Mouse (Mus musculus): Measurements from ENCODE around the gene Map7d1.

The Map7d1 gene

DNA sequence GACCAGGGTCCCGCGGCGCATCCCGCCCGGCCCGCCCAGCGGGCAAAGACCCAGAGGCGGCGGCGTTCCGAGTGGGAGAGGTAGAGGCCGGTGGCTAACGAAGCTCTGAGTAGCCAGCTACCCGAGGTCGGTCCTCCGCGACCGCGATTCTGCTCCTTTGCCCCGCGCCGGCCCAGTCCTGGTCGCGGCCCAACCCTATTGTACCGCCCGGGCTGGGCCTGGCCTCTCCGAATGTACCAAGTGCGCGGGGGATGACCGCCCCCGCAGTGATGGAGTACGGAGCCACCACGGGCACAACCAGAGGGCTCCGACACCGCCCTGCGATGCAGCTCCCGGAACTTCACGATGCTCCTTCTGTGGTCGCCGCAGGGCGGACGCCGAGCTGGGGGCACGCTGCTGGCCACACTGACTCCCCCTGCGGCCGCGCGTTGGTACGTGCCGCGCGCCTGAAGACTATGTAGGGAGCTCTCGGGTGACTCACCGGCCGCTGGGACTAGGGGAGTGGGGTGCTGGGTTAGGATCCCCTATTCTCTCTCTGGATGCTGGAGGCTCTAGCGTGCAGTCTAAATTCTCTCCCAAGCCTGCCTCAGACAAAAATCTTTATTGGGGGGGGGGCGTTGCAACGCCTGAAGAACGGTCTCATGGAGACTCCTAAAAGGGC, at the start of gene Map7d1:
Gene Map7d1 (minus strand): TSS at position 213 of the 661 bp plus-strand sequence.
- CTCF ChIA-PET: interaction anchor here (0.7 to 1.8 kb wide), 2 partner anchors 22 to 170 kb away, joined by 3 to 5 read pairs; no protein-coding TSS in a partner anchor

DNA sequence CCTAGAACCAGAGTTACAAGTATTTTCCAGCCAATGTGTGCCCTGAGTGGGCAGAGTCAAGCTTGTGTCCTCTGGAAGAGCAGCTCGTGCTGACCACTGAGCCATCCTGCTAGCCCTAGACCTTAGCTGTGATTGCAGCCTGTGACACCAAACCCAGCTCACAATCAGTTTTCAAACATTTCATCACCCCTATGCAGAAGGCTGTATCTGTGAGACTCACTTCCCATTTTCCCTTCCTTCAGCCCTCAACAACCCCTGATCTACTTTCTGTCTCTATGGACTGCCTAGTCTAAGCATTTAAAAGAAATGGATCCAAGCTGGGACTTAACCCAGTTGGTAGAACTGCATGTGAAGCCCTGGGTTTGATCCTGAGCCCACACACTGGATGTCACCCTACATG, 49.3 kb upstream of the Map7d1 start:
- CTCF ChIA-PET: no interaction called here

DNA sequence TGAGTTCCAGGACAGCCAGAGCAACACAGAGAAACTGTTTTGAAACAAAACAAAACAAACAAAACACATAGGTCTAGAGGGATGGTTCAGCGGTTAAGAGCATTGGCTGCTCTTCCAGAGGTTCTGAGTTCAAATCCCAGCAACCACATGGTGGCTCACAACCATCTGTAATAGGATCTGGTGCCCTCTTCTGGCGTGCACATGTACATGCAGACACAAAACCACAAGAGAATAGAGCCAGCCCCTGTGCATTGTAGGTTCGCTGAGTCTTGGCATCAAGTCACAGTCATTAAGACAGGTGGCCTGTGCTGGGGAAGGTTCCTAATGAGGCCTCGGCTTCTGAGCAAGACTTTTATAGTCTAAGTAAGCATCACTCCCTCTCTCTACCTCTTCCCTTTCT, 47.7 kb upstream of the Map7d1 start:
- CTCF ChIA-PET: no interaction called here

DNA sequence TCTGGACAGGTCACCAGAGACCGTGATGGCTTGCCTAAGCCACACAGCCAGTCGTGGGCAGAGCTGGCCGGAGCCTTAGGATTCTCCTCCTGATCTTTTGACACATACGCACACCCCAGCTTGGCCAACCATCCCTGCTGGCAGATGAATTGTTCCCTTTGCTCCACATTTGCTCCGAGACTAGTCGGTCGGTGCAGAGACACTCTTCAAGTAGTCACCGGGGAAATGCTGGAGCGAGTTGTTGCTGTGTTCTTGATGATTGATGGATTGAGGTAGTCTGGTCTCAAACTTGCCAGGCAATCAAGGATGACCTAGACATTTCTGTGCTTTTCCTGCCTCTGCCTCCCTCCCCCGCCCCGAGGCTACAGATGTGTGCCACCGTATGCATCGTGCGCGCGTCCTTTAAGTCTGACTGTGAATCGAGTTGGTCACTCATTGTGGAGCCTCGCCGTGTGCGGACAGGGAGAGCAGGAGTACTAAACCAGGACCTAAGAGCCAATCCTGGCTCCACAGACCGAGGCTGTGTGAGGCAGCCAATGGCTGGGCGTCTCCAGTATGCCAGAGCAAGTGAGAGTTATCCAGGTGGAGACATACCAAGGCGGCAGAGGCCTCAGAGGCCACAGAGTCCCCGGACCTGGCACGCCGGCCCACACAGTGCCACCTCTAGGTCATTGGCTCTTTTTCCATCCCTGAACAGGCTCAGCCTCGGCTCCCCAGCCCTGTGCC, 45.6 kb upstream of the Map7d1 start:
- CTCF ChIA-PET: no interaction called here

DNA sequence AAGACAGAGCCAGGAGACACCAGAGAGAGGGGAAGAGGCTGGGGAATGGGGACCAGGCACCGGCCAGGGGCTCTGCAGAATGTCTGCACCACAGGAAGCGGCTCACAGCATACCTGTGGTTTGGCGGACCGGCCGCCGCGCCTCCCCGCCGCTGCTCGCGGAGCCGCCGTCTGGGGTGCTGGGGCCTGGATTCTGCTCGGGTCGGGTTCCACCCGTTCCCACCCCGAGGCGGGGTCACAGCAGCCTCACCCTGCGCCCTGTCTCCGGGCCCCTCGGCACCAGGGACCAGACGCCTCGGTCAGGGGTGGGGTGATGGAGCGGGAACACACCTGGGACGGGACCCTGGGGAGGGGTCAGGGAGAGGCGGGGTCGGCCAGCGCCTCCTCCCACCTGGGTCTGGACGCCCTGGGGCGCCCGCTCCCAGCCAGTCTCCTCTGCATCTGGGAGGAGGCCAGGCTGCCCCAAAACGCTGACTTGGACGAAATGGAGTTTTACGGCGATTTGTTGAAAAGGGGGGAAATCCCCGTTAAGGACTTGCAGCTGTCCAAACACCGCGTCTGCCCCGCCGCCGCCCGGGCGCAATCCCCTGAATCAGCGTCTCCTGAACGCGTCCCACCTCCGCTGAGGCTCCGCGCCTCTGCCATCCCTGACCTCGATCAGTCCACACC, 44.9 kb upstream of the Map7d1 start:
- CTCF ChIA-PET: no interaction called here

DNA sequence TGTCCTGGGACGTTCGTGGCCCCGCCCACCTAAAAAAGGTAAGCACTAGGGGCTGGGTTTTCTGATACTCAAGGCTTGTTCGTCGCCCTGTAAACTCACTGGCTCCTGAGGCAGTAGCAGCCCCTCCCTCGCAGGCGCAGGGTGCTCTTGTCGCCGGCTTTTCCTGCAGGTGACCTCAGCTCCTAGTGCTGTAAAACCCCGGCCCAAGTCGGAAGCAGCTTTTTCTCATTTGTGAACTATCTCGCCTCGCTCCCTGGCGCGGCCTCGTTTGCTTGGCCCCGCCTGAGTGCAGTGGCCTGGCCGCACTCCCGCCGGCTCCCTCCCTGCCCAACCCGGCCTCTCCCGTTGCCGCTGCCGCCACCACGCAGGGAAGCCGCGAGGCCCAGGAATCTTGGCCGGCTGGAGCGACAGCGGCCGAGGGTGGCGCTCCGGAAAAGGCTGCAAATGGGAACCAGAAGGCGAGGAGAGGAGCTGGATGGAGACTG, 40.5 kb upstream of the Map7d1 start:
- CTCF ChIA-PET: no interaction called here

DNA sequence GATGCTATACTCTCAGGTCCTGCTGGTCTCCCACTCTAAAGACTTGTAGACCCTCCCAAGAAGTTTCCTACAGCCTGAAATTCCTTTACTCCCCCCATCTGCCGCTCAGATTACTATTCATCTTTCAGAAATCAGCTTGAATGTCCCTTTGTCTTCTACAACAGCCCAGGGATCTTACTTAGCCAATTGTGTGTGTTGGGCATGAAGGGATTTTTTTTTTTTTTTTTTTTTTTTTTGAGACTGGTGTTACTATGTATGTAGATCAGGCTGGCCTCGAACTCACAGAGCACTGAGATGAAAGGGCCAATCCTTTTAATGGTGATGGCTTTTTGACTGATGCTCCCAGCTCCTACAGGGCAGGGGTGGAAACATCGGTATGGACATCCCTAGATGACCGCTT, 39.8 kb upstream of the Map7d1 start:
- CTCF ChIA-PET: no interaction called here

DNA sequence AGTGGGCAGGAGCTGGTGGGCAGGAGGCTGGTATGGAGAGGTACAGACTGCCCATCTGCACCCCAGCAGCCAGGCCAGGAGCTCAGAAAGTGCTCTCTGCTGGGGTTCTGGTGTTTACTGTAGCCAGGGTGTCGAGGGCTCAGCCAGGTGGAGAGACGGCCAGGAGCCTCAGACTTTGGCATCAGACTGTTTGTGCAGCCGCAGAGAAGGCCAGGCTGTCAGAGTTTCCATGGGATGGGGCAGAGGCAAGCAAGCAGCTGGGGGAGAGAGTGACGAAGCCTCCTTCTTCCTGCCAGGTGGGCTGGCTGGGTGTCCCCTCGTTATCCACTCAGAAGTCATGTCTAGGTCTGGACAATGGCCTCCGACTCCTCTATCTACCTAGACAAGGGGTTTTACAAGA, 39.0 kb upstream of the Map7d1 start:
- CTCF ChIA-PET: no interaction called here

DNA sequence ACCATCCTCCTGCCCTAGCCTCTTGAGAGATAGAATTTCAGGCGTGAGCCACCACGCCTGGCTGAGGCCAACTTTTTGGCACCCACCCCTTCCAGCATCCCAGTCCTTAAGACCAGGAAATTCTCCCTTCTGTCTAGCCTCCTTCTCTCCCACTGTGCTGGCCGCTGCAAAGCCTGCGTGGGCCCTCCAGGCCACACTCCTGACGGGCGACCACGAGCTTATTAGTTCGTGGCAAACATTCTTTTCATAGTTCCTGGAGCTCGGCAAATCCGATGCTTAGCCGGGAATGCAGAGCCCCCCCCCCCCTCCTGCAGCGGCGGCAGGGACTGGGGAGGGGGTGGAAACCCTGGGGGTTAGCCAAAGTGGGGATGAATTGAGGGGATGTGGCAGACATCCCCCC, 35.1 kb upstream of the Map7d1 start:
- CTCF ChIA-PET: no interaction called here

DNA sequence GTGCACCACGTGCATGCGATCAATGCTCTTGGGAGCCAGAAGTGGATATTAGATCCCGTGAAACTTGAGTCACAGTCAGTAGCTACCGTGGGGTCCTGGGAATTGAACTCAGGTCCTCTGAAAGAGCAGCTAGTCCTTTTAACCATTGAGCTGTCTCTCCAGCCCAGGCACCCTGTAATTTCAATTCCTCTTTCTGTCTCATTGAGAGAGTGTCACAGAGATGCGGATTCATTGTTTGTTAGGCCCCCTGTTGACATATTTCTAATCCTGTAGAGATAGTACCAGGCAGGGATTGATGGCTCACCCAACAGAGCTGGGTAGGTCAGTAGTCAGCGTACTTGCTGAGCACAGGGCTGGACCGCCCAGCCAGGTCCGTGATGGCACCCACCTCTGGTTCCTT, 34.2 kb upstream of the Map7d1 start:
- CTCF ChIA-PET: no interaction called here

DNA sequence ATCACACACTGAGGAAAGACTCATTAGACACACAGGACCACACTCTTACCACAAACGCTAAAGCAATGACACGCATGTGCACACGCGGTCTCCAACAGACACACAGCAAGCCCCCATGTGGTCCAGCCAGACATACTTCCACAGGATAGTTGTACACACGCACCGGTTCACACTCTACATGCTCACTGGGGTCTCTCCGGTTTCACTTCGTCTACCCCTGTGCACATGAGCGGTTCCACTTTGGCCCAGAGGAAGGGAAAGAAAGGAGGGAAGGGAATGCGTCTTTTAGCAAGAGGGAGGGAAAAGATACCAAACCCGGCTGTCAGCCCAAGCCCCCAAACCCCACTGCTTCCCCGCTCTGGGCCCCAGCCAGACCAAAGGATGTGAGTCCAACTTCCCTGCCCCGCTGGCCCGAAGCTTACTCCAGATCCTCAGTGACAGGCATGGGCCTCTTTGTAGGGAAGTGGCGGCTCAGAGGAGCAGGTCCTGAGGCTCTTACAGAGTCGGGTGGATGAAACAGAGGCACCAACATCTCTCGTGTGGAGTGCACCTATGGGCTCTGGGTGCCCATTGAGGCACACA, 32.0 kb upstream of the Map7d1 start:
- CTCF ChIA-PET: interaction anchor here (0.7 kb wide), 1 partner anchor 1187 kb away, joined by 11 read pairs; no protein-coding TSS in a partner anchor

DNA sequence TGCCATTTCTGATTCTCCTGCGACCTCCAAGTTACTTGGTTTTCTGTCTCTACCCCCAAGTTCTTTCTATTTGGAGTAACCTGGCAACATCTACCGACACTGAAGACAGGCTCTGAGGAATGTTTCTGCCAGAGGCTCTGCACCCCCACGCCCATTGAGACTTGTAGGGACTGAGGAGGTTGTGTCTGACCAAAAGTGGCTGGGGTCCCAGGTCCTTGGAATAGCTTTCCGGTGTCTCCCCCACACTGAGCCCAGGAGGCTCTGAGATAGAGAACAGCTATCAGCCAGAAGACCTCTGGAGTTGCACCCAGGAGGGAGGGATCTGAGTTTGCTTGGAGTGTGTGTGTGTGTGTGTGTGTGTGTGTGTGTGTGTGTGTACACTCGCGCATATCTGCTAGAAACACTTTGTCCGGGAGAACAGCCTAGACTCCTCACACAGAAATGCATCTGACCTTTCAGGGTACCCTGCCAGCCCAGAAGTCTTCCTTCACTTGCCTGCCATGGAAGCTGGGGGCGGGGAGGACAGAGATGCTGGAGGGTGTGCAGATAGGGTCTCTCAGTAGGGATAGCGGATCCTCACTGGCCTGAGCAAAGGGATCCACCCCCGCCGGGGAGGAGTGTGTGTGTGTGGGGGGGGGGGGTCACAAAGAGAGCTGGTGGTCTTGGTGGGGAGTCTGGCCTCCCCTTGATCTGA, 31.3 kb upstream of the Map7d1 start:
- CTCF ChIA-PET: interaction anchor here (0.7 kb wide), 1 partner anchor 1186 kb away, joined by 11 read pairs; no protein-coding TSS in a partner anchor

DNA sequence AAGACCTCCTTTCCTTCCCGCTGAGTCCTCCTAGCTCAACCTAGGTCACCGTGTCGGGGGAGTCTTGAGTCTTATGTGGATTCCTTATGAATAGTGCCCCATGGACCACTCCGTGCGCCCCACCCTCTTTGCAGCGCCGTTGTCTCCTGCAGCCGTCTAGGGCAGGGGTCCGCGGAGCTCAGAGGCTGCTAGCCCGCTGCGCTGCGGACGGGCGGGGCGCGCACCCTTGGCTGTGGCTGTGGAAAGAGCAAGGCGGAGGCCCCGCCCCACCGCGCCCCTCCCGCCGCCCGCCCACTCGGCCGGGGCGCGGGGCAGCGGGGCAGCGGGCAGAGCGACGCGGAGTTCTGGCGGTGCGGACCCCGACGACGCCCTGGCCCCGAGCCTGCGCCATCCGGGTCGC, 30.3 kb upstream of the Map7d1 start, which contains the start of gene Col8a2:
Gene Col8a2 (plus strand): TSS at position 302 of the 400 bp plus-strand sequence.
- CTCF ChIA-PET: no interaction called here

DNA sequence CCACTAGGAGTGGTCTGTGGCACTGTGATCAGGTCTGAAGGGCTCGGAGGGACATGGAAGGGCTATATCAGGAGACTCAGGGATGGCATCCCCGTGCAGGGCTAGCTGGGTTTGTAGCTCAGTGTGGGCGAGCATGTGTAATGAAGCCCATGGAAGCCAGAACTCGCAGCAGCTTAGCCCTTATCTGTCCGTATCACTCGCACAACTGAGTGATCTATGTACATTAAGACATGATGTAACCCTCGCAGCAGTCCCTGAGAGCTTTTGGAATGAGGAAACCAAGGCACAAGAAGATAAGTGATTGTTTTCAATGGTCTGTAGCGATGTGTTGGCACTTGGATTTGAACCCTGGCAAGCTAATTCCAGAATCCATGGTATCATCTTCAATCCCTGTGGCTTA, 27.4 kb upstream of the Map7d1 start:
- CTCF ChIA-PET: no interaction called here

DNA sequence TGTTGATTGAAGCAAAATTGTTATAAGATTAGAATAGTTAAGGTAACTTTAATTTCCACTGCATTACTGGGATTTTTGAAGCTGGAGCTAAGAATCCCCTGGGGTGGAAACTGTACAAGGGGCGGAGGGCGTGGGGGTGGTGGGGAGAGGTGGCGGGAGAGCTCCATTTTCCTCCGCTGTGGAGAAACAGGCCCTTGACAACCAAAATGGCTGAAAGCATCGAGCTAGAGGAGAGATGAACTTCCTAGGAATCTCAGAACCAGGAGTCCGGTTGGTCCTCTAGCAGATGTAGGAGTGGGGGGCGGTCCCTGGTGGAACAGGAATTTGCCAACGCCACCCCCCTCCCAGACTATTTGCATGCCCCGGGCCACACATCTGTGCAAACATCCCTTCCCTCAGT, 25.6 kb upstream of the Map7d1 start:
- CTCF ChIA-PET: no interaction called here

DNA sequence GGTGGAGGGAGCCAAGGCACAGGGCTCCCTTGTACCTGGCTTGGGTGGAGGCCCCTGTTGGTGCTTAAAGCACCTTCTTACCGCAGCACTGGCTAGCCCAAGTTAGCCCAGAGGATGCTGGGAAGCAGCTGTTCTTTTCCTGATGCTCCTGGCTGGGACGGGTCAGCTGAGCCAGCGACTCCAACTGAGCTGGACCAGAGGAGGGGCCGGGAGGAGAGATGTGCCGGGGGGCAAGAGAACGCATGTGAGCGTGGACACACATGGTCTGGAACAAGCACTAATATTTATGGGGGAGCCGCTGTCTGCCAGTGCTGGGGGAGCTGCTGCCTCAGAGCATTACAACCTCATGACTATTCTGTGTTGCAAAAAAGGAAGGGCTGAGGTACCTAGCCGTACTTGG, 22.8 kb upstream of the Map7d1 start:
- CTCF ChIA-PET: interaction anchor here (1.5 kb wide), 1 partner anchor 24 kb away, joined by 5 read pairs; the partner anchor contains the start of gene Map7d1

DNA sequence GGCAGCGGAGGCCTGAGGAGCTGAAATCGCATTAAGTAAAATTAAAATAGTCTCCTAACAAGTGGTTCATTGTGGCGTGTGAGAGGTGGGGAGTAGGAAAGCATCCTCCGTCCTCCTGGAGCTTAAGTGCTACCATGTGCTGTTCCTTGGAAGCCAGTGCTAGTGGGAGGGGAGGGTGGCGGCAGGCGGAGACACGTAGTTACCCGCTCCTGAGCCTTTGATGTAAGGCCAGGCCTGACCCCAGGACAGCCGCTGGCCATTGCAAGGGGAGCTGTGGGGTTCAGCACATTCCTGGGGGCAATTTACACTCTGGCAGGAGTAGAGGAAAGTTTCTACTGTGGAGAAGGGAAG, 22.4 kb upstream of the Map7d1 start:
- CTCF ChIA-PET: interaction anchor here (1.5 kb wide), 1 partner anchor 23 kb away, joined by 5 read pairs; the partner anchor contains the start of gene Map7d1

DNA sequence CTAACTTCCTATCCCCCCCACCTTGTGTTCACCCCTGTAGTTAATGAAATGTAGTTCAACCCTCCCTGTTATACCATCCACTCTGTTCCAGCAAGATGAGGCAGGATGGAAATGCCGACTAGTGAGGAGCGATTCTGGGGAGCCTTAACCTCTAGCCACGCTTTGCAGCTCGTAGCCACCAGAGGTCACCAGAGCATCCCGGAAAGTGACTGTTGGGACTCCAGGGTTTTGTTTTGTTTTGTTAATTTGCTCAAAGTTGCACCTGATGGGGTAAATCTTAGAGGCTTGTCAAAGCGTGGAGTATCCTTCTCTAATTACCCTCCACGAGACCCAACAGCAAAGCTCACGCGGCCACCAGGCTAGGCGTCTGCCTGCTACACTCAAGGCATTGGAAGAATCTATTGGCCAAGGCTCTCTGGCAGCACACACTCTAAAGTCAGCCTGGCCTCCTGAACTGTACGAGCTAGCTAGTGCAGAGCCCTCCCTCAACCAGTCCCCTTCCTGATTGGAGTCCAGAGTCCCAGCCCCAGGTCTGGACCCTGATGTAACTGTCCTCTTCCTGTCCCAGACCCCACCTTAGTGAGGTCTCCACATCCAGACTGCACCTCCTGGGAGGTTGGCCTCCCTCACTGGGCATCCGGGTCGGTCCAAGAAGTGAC, 21.9 kb upstream of the Map7d1 start:
- CTCF ChIA-PET: interaction anchor here (0.6 to 1.5 kb wide), 4 partner anchors 16 to 116 kb away, joined by 3 to 6 read pairs (median 4); partner anchors contain the start of gene Map7d1

DNA sequence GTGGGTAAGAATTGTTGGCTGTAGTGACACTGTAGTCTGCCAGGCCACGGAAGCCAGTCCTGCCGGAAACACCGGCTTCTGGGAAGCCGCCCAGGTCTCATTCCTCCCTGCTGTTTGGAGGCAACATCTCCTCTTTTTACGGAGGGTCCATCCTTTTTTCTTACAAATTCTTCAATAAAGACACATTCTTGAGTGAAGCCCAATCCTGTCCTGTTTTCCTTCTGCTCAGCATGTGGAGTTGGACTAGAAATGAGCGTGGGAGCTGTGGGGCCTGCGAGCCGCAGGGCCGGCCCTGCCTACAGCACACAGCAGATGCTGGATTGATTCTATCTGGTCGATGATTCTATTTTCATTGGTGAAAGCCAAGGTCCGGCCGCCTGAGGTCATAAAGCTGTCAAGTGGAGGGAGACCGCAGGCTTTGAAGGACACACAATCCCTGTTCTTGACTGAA, 19.6 kb upstream of the Map7d1 start:
- CTCF ChIA-PET: no interaction called here

DNA sequence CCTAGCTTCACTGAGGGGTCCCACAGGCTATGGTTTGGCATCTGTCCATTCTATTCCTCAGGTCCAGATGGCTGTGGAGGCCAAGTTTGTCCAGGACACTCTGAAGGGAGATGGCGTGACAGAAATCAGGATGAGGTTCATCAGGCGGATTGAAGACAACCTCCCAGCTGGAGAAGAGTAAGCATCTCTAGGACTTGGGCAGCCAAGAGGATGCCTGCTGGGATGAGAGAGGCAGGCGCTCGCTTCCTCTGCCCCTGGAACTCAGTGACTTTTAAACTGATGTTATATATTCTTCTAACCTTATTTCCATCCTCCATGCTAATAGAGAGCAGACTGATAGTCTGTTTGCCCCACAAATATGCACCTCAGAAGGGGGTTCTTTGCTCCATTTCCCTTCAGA, 18.9 kb upstream of the Map7d1 start:
- CTCF ChIA-PET: no interaction called here

DNA sequence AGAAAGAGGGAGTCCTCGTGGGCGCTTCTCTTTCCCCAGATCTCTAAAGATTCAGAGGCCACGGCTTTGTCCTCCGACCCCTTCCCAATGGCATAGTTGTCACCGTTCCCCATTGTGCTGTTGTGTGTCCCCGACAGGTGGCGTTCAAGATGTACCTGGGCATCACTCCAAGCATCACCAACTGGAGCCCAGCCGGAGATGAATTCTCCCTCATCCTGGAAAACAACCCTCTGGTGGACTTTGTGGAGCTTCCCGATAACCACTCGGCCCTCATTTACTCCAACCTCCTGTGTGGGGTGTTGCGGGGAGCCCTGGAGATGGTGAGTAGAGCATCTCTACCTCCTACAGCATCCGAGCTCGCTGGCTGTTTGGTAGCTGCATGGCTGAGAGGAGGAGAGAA, 17.6 kb upstream of the Map7d1 start:
- CTCF ChIA-PET: no interaction called here
